Mouse (Mus musculus) urinary bladder, postnatal 4 days (tissue): ENCODE results near the gene Dctn1.
"Not testable (repeated sequence)": the region's sequence is repeated elsewhere in the genome, so short reads cannot be mapped to it uniquely, and the experiment has no call there.

Source experiments
- DNase-seq, 2 experiments: peaks; one replicate each; pipeline ENCODE4 v3.0.0; 2021 to 2022; ENCODE audit warnings: low spot score in 2 of 2

The Dctn1 gene

DNA sequence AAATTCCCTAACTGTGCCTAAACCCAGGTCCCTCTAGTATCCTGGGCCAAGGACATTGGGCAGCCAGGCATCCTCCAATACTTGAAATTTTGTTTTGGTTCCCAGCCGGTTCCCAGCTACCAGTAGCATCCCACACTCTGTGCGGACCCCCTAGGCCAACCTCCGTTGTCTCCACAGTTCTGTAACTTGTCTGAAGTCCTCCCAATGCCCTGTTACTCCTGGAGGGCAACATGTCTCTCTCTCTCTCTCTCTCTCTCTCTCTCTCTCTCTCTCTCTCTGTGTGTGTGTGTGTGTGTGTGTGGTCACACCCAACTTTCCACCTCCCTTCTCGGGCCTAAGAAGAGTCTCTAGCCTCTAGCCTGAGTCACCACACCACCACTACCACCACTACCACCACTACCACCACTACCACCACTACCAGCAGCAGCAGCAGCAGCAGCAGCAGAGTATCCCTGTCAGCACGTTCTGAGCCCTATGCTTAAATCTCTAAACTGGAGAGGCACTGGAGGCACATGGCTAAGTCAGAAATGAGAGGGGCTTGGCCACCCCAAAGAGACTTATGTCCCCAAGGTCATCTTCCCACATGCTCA, 29.3 kb upstream of the Dctn1 start:
- no peak for DNase-seq

DNA sequence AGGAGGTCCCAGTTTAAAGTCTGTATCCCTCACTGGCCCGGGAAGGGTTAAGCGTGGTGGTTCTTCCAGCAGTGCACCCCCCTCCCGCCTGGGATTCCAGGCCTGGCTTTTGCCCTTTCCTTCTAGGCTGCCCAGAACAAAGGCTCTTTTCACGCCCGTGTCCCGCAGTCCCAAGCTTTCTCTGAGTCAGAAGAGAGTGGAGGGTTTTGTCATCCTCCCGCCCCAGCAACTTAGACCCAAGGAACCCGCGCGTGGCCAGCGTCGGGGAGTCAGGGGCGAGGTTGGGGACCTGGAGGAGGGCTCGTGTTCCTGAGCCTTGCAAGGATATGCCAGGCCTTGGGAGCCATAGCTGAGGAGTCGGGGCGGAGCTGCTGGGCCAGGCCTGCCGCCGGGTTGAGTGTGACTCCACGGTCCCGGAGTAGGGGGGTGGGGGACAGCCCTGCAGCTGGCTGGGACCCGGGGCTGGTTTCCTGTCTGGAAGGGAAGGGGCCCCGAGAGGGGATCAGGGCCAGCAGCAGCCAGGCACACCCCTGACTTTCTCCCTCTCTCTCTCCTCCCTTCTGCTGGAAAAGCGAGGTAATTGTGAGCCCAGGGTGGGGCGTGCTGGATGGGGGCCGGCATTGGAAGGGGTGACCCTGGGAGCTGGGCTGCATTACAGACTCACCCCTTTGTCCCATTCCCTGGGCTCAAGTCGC, 28.7 kb upstream of the Dctn1 start:
- DNase-seq = peak; percentile 78

DNA sequence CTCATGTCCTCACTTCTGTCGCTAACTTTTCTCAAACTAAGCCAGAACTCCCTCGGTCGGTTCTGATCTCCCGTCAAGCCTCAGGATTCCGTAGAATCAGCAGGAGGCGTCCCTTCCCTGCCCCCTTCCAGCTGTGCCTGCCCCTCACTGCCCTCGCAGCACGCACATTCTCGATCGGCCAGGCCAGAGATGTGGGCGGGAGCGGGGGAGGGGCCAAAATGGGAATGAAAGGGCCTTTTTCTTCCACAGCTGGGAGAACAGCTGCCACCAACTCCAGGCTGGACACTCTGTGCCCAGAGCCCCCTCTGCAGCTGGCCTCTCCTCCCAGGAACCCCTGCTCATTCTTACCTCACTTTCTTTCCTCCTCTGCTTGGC, 28.2 kb upstream of the Dctn1 start:
- DNase-seq = peak; percentile 90

DNA sequence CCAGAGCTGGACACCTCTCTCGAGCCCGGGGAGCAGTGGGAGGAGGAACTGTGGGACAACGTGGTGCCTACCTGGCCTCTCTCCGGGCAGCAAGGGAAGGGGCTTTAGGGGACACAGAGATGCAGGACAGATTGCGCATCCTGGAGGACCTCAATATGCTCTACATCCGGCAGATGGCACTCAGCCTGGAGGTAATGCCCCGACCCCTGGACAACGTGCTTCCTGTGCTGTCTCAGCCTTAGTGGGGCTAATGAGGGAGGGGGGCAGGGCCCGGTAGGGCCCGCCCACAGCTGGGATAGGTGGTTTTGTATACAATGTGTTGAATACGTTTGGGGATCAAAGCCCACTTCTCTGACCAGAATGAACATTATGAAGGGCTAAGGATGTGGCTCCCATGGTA, 27.7 kb upstream of the Dctn1 start:
- peak in 1 of 2 experiments; percentile 58 for DNase-seq

DNA sequence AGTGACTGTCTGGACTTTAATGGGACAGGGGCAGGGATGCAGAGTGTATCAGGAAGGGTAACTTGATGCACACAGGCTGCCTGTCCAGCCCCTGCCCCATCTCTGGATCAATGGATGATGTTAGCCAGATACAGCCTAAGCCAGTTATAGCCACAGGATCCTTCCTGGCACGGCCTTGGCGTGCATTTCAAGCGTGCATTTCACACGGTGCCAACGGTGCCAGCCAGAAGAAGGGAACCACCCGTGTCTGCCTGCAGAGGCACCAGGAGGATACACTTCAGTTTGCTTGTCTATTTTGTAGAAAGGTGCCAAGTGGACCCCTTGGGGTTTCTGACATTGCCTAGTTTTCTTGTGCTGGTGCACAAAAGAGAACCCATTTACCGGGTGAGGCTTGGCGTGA, 25.7 kb upstream of the Dctn1 start:
- no peak for DNase-seq

DNA sequence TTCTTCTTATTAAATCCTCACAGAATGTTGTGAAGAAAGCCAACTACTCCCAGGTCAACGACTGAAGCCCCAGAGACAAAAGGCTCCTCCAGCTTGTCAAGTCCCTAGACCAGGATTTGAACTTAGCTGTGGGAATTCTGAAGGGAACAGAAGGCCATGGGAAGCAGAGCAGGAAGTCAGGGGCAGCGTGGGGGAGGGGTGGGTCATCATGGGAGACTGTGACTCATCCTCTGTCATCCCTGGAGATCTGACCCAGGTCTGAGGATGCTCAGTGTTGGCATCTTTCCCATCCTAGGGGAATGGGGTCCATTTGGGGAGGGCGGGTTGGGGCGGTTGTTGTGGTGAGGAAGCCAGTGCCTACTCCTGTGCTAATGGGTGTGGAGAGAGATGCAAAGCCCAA, 24.1 kb upstream of the Dctn1 start:
- no peak for DNase-seq

DNA sequence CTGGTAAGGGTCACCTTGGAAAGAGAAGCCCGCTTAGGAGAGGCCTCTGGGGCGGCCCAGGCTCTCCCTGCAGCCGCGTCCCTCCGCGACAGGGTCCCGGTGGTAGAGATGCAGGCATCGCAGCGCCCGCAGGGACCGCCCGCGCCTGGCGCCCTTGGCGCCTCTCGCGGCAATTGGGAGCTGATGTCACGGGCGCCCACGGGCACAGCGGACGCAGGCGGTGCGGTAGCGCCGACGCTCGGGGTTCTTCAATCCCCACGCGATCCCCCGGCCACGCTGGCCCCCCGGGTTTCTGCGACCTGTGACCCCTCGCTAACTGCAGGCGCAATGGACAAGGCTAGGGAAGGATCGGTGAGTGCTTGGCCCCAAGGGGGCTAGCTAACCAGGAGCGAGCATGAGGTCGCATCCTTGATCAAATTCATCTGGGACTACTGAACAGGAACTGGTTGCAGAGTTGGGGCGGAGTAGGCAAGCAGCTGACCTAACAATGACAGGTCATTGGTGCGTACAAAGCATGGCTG, 23.4 kb upstream of the Dctn1 start:
- DNase-seq = no peak

DNA sequence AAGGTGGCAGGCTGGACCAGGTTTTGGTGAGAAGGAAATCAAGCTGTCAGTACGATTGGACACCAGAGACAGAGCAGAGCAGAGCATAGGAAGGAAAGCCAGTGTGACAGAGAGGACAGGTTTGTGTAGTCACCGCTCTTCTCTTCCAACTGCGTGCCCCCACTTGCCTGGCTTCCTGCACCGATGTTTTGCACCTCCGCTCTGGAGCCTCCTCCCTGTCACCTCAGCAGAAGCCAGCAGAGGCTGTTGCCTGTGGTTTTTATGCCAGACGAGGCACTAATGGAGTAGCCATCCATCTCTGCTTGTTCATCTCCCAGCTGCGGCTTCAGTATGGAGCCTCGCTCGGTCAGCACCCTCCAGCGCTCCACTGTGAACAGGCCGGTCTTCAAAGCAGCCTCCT, 22.8 kb upstream of the Dctn1 start:
- DNase-seq = no peak

DNA sequence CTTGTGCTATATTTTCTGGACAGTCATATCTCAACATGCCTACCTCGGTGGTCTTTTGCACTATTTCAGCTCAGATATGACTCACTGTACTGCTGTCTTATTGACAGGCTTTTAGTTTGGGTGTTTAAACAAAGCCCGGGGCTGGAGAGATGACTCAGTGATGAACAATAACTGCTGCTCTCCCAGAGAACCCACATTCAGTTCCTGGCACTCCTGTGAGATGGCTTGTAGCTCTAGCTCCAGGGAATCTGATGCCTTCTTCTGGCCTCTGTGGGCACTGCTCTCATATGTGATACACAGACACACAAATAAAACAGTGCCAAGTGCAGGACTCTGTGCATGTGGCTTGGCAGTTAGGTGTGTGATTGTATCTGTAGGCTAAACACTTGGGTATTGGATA, 20.5 kb upstream of the Dctn1 start:
- no peak for DNase-seq

DNA sequence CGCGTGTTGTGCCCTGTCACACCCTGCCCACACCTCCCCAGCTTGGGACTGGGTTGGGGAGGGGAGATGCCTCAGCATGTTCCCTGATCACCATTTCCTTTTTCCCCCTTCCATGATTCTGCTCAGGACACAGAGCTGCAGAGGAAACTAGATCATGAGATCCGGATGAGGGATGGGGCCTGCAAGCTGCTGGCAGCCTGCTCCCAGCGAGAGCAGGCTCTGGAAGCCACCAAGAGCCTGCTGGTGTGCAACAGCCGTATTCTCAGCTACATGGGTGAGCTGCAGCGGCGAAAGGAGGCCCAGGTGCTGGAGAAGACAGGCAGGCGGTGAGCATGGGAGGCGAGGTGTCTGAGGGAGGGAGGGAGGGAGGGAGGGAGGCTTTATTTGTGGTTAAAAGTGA, 19.9 kb upstream of the Dctn1 start:
- no peak for DNase-seq

DNA sequence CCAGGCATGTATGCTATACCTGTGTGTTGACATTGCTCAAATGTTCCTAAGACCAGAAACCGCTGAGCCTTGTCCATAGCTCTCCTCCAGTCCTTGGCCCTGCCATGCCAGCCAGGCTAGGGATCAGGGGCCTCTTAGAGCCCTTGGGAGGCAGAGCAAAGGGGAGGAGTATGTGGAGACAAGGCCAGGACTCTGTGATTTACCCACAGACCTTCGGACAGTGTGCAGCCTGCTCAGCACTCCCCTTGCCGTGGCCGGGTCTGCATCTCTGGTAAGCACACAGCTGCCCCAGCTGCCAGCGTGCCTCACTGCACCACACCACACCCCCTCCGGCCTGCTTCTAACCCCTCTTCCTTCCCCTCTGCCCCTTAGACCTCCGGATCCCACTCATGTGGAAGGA, 18.4 kb upstream of the Dctn1 start:
- DNase-seq = no peak

DNA sequence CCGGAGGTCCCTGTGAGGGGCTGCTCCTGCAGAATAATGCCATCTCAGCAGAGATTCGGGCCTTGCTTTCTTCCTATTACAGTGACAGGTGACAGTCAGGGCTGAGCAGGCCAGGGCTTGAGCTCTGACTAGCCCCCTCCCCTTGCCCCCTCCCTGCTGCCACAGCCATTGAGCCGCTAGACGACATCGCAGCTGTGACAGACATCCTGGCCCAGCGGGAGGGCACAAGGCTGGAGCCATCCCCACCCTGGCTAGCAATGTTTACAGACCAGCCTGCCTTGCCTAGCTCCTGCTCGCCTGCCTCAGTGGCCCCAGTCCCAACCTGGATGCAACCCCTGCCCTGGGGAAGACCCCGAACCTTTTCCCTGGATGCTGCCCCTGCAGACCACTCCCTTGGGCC, 14.0 kb upstream of the Dctn1 start:
- no peak for DNase-seq

DNA sequence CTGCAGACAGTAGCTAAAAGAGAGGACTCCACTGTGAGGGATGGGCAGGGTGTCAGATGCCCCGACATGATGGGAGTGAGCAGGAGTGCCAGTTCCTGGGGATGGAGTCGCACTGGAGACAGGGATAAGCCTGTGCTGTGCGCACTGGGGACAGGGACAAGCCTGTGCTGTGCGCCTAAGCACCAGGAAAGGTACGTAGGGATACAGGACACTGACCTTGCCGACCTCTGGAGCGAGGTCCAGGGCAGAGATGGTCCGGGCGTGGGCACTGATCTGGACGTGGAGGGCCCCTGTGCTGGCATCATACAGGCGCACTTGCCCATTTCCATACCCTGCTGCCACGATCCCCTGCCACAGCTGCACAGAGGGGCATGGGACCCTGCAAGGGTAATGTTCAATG, 12.7 kb upstream of the Dctn1 start:
- DNase-seq = no peak

DNA sequence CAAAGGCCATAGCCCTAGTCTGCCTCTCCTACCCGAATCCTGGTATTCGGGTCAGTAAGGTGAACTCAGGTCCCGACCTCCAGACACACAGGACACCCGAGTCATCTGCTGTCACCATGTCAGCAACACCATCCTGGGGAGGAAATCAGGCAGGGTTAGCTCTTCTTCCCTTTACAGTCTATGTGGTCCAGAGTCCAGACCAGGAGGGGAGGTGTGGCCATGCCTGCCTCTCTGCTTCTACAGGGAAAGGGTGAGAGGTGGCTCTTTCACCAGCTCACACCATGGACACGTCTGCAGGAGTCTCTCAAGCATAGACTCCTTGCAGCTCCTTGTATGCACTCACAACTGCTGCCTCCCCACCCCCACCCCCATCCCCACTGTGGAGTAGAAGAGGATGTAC, 12.2 kb upstream of the Dctn1 start:
- no peak for DNase-seq

DNA sequence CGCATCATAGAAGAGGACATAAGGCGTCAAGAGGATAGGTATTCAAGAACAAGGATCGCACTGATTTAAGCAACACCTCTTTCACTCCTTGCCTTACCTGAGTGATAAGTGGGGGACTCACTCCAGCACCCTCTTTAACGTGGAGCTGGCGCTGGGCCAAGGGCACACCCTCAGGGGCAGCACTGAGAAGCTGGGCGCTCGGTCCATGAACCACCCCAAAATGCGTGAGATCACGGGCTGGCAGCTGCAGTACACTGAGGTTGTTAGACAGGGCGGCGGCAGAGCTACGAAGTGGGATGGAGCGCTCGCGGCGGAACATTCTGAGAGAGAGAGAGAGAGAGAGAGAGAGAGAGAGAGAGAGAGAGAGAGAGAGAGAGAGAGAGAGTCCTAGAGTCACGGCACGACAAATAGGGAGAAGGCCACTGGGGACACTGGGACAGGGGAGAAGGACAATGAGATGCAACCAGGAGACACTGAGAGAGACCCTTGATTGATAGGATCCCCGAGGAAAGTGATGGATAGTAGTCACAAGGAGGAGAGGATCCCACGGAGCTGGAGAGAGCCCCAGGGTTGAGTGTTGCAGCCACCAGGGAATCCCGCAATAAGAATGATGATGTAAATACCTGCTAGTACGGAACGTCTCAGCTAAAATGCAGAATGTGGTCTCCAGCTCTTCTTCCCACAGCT, 10.0 kb upstream of the Dctn1 start:
- no peak for DNase-seq

DNA sequence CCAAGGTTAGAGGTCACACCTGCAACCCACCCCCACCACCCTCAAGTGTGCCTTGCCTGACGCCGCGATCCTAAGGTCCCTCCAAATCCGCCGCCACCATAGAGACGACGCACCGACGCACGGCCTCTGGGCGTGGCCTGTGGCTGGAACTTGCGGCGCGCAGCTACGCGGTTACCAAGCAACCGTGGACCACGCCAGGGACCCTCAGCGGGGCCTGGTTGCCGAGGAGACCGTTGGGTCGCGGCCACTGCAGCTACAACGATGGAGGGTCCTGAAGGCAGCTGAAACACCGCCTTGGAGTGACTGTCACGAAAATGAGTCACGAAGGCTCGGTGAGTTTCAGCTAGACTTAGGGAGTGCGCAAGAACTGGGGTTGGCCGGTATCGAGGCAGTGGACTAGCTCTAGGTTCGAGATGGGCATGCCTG, 9.4 kb upstream of the Dctn1 start, which contains the start of the genes Wdr54 and 1700003E16Rik:
Gene Wdr54 (minus strand): TSS at position 139 of the 426 bp plus-strand sequence.
Gene 1700003E16Rik (plus strand): TSS at position 146 of the 426 bp plus-strand sequence.
- DNase-seq = peak; percentile 48 to 68

DNA sequence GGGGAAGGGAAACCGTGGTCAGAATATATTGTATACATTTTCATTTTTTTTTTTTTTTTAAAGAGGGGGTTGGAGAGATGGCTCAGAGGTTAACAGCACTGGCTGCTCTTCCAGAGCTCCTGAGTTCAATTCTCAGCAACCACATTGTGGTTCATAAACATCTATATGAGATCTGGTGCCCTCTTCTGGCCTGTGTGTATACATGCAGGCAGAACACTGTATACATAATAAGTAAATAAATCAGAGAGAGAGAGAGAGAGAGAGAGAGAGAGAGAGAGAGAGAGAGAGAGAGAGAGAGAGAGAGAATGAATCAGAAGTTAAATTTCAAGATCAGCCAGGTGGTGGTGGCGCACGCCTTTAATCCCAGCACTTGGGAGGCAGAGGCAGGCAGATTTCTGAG, 6.3 kb upstream of the Dctn1 start:
- not testable (repeated sequence) for DNase-seq

DNA sequence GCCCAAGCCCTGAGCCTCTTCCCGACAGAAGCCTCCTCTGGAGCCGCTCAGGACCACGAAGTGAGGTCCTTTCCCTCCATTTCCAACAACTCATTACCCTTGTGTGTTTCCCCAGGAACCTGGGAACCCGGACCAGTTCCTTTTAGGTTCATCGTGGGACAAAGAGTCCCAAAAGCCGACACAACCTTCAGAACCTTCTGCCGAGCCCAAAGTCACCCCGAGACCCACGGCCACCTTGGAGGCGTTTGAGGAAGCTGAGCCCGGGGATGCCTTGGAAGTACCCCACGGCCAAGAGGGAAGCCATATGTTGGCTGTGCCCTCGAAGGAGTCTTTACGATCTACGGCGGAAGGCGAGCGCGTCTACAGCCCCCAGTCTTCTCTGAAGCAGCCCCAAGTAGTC, 4.3 kb upstream of the Dctn1 start:
- DNase-seq = no peak

DNA sequence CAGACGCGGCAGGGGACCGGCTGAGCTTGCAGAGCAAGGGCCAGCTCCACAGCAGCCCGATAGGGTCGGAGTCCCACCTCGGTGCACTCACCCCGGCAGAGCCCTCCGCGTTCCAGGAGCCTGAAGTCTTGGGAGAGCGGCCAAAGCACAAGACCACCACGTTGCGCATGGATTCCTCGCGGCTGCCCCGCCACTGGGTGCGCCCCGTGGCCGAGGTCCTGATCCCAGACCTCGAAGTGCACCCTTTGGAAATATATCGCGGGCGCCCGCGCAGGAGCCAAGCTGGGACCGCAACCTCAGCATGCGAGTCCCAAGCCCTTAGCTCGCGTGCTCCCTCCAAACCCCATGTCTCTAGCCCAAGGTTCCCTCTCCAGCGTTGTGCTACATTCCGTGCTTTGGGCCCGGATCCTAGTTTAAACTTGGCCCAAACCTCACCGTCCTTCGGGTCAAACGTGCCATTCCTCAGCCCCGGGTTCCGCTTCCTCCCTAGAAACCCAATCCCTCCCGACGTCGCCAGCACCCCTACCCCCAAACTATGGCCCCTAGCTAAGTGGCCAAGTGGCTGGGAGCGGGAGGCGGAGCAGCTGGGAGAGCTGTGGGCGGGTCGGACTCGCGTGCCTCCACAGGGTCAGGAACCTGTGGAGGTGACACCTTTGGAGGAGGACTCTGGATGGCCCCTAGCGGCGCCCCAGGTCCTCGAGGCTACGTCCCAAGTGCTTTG, 3.6 kb upstream of the Dctn1 start:
- DNase-seq = peak in 1 of 2 experiments; percentile 46

DNA sequence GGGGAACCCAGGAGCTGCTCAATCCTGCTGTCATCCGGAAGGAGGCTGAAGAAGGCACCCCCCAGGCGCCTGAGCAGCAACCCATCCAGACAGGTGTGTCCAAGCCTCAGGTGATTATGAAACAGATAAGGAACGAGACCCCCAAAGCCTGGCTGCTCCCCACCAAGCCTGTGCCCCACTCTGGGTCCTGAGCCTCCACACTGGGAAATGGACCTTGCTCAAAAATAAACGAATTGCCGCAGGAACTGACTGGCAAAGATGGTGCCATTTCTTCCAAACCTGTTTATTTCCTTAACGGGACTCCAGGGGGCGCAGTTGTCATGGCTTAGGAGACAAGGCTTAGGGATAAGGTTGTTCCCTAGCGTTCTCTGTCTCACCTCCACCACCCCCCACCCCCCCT, 3.0 kb upstream of the Dctn1 start:
- DNase-seq = no peak

DNA sequence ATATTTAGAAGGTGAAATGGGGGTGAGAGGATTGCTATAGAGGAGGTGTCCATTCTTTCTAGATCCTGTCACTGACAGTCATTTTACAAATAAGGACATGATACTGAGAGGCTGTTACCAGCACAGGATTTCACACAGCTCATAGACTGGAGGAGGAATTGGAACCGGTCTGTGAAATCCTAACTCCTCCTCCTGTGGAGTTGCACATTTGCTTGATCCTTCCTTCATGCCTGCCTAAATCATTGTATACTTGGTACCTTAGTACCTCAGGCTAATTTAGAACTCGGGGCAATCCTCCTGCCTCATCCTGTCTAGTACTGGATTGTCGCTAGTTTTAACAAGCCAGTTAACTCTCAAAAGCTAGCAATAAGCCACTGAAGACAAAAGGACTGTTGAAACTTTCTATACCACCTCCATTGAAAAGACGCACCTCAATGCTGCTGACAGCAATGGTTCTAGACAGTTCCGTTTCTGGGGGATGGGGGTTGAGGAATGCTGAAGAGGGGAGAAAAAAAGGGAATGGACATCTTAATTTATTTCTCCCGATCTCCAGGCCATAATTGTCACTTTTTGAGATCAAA, 604 bp upstream of the Dctn1 start:
- DNase-seq = no peak

DNA sequence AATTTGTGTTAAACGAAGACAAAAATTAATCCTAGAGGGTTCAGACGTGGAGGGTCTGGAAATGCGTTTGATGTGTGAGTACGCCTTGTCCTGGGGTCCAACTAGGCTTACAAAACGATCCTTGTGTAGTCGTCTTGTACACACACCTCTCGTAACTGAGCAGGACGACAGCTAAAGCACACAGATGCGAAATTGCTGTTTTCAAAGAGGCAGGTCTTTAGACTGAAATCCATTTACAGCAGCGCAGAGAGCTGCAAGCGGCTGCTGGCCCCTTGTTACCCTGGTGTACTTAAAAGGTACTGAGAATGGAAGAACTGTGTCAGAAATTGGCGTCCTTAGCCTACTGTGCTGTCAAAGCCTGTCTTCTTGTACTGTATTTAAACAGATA, 517 bp downstream of the Dctn1 start:
- no peak for DNase-seq
